Mouse (Mus musculus): Measurements from ENCODE around the gene Dst. TPM values are rescaled to one million over a fixed set of nuclear protein-coding genes. Genes with fewer than 3 reads are reported as not detected.

The Dst gene
- polyA plus RNA-seq, 1 experiment = 9.5 TPM

DNA sequence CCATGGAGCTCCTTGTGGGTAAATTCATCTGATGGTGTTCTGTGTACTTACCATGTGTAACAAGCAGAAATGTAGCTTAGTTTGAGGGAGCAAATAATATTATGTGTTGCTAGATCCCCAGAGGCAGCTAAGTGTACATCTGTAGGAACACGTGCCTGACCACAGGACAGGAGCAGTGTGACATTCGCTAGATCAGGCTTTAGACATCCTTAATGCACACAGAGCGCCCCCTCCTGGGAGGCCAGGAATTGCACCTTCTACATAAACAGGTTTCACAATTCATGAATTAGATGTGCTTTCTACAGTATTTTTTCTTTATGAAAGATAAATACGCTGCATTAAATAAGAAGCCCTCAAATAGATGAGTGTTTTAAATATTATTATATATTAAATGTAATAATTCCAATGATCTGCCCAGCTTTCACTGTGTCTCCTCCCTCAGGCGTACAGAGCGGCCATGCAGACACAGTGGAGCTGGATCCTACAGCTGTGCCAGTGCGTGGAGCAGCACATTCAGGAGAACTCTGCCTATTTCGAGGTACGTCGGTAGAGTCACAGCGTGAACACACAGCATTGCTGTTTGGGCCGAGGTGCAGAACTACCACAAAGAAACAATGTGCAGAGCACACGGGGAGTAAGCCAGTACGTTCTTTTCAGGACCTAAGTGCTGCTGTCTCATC lies 256.7 kb downstream of the Dst start:
- WGBS = 68% methylated on average over 14 of the region's 14 CpGs
- Histone ChIP-seq H3K4me1 (ENCODE audit: control insufficient read depth, insufficient read depth, low read length) (no peaks in the 10 kb centered on the region; the same call in 1 of the 2 replicates), H3K4me3 (replicated peaks; ENCODE audit: control insufficient read depth, low read depth, low read length) (no peak overlapping the region), H3K27ac (ENCODE audit: control insufficient read depth, insufficient read depth, low read depth, low read length, poor library complexity) (no peak overlapping the region)
- TF ChIP-seq POLR2A (IDR thresholded peaks at IDR 0.05; ENCODE audit: borderline replicate concordance, control insufficient read depth, low read depth, low read length) = no peak
- TF ChIP-seq CTCF (IDR thresholded peaks at IDR 0.05; ENCODE audit: control insufficient read depth, insufficient read depth, low read length) = peak; percentile 58; the same call in 1 of the 2 replicates

DNA sequence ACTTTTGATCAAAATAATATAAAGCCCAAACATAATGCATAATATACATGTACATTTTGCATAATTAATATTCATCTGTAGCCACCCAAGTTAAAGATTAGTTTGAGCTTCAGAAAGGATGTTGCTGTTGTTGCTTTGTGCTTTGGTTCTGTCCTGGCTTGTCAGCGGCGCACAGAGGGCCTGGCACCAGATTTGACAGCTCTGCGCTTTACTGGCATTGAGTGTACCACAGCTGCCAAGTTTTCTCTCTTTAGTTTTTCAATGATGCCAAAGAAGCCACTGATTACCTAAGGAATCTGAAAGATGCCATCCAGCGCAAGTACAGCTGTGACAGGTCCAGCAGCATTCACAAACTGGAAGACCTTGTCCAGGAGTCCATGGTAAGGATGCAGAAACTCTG lies 257.9 kb downstream of the Dst start:
- 86% methylated on average over 4 of the region's 4 CpGs for WGBS
- Histone ChIP-seq H3K4me1 (ENCODE audit: control insufficient read depth, insufficient read depth, low read length) (no peaks in the 10 kb centered on the region; the same call in 1 of the 2 replicates), H3K4me3 (replicated peaks; ENCODE audit: control insufficient read depth, low read depth, low read length) (no peak overlapping the region), H3K27ac (ENCODE audit: control insufficient read depth, insufficient read depth, low read depth, low read length, poor library complexity) (no peak overlapping the region)
- TF ChIP-seq CTCF (IDR thresholded peaks at IDR 0.05; ENCODE audit: control insufficient read depth, insufficient read depth, low read length) = no peak
- TF ChIP-seq POLR2A (IDR thresholded peaks at IDR 0.05; ENCODE audit: borderline replicate concordance, control insufficient read depth, low read depth, low read length) = no peak

DNA sequence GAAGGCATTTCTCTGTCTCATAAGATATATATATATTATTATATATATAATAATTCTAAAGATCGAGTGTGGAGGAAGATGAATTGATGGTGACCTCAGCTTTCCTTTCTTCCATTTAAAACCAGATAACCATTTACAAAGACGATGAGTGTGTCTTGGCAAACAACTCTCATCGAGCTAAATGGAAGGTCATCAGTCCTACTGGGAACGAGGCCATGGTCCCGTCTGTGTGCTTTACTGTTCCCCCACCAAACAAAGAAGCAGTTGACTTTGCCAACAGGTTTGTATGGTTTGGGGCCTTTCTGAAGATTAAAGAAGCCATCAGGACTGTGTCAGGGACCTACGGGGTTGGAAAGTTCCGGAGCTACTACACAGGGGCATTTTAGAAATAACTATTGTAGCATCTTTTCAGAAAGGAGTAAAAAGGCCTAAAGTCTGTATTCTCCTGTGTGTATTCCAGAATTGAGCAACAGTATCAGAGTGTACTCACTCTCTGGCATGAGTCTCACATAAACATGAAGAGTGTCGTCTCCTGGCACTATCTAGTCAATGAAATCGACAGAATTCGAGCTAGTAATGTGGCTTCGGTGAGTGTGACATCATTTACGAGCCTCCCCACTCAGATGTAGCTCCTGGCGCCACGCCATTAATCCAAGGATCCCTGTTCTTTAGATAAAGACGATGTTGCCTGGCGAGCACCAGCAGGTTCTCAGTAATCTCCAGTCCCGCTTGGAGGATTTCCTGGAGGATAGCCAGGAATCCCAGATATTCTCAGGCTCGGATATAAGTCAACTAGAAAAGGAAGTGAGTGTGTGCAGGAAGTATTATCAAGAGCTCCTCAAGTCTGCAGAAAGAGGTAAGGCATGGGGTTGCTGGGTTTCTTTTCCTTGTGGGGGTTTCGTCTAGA lies 259.4 kb downstream of the Dst start:
- no peak overlapping the region for H3K4me3 ChIP-seq (replicated peaks; ENCODE audit: control insufficient read depth, low read depth, low read length)
- 84% methylated on average over 19 of the region's 19 CpGs for WGBS
- no peak overlapping the region for H3K27ac ChIP-seq (ENCODE audit: control insufficient read depth, insufficient read depth, low read depth, low read length, poor library complexity)
- H3K4me1 ChIP-seq (ENCODE audit: control insufficient read depth, insufficient read depth, low read length) = no peaks in the 10 kb centered on the region; the same call in 1 of the 2 replicates
- TF ChIP-seq CTCF (IDR thresholded peaks at IDR 0.05; ENCODE audit: control insufficient read depth, insufficient read depth, low read length) (no peak), POLR2A (IDR thresholded peaks at IDR 0.05; ENCODE audit: borderline replicate concordance, control insufficient read depth, low read depth, low read length) (no peak)

DNA sequence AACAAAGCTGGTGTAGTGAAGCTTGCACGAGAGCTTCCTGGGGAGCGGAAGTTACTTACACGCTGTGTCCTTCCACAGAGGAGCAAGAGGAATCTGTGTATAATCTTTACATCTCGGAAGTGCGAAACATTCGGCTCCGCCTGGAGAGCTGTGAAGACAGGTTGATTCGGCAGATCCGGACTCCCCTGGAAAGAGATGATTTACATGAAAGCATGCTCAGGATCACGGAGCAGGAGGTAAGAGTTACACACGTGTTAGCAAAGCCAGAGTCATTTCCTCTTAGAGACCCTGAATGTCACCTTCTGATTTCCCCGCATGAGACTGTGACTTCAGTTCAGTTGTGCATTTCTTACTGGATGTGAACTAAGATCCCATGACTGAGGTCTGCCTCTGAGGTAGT lies 261.1 kb downstream of the Dst start:
- Histone ChIP-seq H3K4me1 (ENCODE audit: control insufficient read depth, insufficient read depth, low read length) (no peaks in the 10 kb centered on the region; the same call in 1 of the 2 replicates), H3K27ac (ENCODE audit: control insufficient read depth, insufficient read depth, low read depth, low read length, poor library complexity) (no peak overlapping the region), H3K4me3 (replicated peaks; ENCODE audit: control insufficient read depth, low read depth, low read length) (no peak overlapping the region)
- WGBS = 87% methylated on average over 12 of the region's 12 CpGs
- TF ChIP-seq POLR2A (IDR thresholded peaks at IDR 0.05; ENCODE audit: borderline replicate concordance, control insufficient read depth, low read depth, low read length) (no peak), CTCF (IDR thresholded peaks at IDR 0.05; ENCODE audit: control insufficient read depth, insufficient read depth, low read length) (no peak)

DNA sequence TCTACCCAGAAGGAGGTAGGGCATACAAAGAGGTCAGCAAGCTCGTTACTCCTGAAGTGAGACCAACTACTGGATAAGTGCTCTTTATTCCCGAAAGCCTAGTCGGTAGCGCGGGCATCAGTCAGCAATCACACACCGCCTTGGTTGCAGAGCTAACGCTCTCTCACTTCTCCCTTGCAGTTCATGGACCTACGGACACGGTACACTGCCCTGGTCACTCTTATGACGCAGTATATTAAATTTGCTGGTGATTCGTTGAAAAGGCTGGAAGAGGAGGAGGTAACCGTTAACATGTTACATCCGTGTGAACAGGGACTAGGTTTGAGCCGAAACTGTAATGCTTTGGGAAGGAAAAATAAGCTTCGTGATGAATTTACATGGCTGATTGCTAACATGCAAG lies 266.5 kb downstream of the Dst start:
- WGBS = 91% methylated on average over 15 of the region's 15 CpGs
- no peaks in the 10 kb centered on the region for H3K4me1 ChIP-seq (ENCODE audit: control insufficient read depth, insufficient read depth, low read length)
- TF ChIP-seq CTCF (IDR thresholded peaks at IDR 0.05; ENCODE audit: control insufficient read depth, insufficient read depth, low read length) (no peak), POLR2A (IDR thresholded peaks at IDR 0.05; ENCODE audit: borderline replicate concordance, control insufficient read depth, low read depth, low read length) (no peak)

DNA sequence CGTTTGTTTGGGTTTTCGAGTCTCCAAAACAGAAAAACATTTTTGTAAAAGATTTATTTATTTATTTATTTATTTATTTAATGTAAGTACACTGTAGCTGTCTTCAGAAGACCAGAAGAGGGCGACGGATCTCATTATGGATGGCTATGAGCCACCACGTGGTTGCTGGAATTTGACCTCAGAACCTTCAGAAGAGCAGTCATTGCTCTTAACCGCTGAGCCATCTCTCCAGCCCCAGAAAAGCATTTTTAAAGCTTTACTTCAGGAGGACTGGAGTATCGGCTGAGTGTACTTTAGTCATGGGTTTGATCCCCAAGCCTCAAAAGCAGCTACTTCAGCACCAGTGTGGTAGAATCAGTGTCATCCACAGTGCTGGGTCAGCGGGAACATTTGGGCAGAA lies 266.9 kb downstream of the Dst start:
- WGBS = 80% methylated on average over 8 of the region's 8 CpGs
- TF ChIP-seq POLR2A (IDR thresholded peaks at IDR 0.05; ENCODE audit: borderline replicate concordance, control insufficient read depth, low read depth, low read length) = no peak
- H3K4me3 ChIP-seq (replicated peaks; ENCODE audit: control insufficient read depth, low read depth, low read length) = no peak overlapping the region

More for the DNA sequence above, 266.5 kb downstream of the Dst start:
- H3K4me3 ChIP-seq (replicated peaks; ENCODE audit: control insufficient read depth, low read depth, low read length) = no peak overlapping the region
- H3K27ac ChIP-seq (ENCODE audit: control insufficient read depth, insufficient read depth, low read depth, low read length, poor library complexity) = no peak overlapping the region

DNA sequence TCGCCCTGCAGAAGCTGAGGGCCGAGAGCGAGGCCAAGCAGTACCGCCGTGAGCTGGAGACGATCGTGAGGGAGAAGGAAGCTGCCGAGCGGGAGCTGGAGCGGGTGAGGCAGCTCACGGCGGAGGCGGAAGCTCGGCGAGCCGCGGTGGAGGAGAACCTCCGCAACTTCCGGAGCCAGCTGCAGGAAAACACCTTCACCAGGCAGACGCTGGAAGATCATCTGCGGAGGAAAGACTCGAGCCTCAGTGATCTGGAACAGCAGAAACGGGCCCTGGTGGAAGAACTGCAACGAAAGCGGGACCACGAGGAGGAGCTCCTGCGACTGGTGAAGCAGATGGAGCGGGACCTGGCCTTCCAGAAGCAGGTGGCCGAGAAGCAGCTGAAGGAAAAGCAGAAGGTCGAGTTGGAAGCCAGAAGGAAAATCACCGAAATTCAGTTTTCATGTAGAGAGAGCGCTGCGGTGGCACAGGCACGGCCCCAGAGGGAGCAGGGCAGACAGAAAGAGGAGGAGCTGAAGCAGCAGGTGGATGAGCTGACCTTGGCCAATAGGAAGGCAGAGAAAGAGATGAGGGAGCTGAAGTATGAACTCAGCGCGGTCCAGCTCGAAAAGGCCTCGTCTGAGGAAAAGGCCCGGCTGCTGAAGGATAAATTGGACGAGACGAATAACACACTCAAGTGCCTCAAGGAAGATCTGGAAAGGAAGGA lies 270.1 kb downstream of the Dst start:
- TF ChIP-seq POLR2A (IDR thresholded peaks at IDR 0.05; ENCODE audit: borderline replicate concordance, control insufficient read depth, low read depth, low read length) (no peak), CTCF (IDR thresholded peaks at IDR 0.05; ENCODE audit: control insufficient read depth, insufficient read depth, low read length) (no peak)
- no peak overlapping the region for H3K4me3 ChIP-seq (replicated peaks; ENCODE audit: control insufficient read depth, low read depth, low read length)
- WGBS = 91% methylated on average over 41 of the region's 41 CpGs

More for the DNA sequence above, 266.9 kb downstream of the Dst start:
- Histone ChIP-seq H3K27ac (ENCODE audit: control insufficient read depth, insufficient read depth, low read depth, low read length, poor library complexity) (no peak overlapping the region), H3K4me1 (ENCODE audit: control insufficient read depth, insufficient read depth, low read length) (no peaks in the 10 kb centered on the region)

DNA sequence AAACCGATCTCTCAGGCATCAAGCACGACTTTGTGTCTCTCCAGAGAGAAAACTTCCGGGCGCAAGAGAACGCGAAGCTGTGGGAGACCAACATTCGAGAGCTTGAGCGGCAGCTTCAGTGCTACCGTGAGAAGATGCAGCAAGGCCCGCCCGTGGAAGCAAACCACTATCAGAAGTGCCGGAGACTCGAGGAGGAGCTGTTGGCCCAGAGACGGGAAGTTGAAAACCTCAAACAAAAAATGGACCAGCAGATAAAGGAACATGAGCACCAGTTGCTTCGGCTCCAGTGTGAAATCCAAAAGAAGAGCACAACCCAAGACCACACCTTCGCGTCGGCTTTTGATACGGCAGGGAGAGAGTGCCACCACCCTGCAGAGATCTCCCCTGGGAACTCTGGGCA lies 271.7 kb downstream of the Dst start:
- H3K27ac ChIP-seq (ENCODE audit: control insufficient read depth, insufficient read depth, low read depth, low read length, poor library complexity) = no peak overlapping the region
- TF ChIP-seq POLR2A (IDR thresholded peaks at IDR 0.05; ENCODE audit: borderline replicate concordance, control insufficient read depth, low read depth, low read length) = no peak
- no peak for TF ChIP-seq CTCF (IDR thresholded peaks at IDR 0.05; ENCODE audit: control insufficient read depth, insufficient read depth, low read length)
- no peak overlapping the region for H3K4me3 ChIP-seq (replicated peaks; ENCODE audit: control insufficient read depth, low read depth, low read length)
- H3K4me1 ChIP-seq (ENCODE audit: control insufficient read depth, insufficient read depth, low read length) = no peaks in the 10 kb centered on the region
- 68% methylated on average over 19 of the region's 19 CpGs for WGBS

More for the DNA sequence above, 270.1 kb downstream of the Dst start:
- H3K27ac ChIP-seq (ENCODE audit: control insufficient read depth, insufficient read depth, low read depth, low read length, poor library complexity) = no peak overlapping the region
- no peaks in the 10 kb centered on the region for H3K4me1 ChIP-seq (ENCODE audit: control insufficient read depth, insufficient read depth, low read length)
